Mouse (Mus musculus): ENCODE results near the gene Cdc42bpb.

GRCm38 (mm10) chr12:111422852-111423251 lies 45.3 kb upstream of the Cdc42bpb start:
- TF ChIP-seq POLR2A (IDR thresholded peaks at IDR 0.05; ENCODE audit: low read depth, low read length) (no peak), CTCF (IDR thresholded peaks at IDR 0.05; ENCODE audit: extremely low read depth, insufficient read depth, insufficient read length, insufficient replicate concordance) (no peak)

Measured in spleen, adult 2 months (tissue).